Mouse (Mus musculus): ENCODE measurements around the gene Ulk3. TPM values are rescaled to one million over a fixed set of nuclear protein-coding genes. Genes with fewer than 3 reads are reported as not detected.

Ulk3 gene
- polyA plus RNA-seq, 1 experiment from 2014 or later, result 6.4 TPM

DNA sequence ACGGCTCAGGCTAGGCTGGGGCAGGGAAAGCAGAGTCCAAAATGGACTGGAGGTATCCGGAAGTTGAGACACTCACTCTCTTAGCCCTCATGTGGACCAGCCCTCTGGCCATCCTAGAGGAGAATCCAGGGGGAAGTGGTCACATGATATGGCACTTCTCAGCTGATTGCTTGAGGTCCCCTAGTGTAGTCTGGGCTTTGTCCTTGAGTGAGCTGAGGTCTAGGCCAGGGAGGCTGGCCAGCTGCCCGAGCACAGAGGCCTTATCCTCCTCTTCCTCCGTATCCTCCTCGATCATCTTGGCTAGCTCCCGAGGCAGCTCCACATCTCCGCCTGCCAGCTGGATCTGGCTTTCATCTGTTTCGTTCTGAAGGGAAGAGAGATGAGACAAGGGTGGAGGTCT, 12.8 kb downstream of the Ulk3 start:
- no peak overlapping the region for H3K4me2 ChIP-seq
- H3K27ac ChIP-seq, result no peak overlapping the region
- H3K9me3 ChIP-seq (replicated peaks), result no peaks in the 10 kb centered on the region
- H3K27me3 ChIP-seq (replicated peaks), result peaks cover 66% of the 10 kb centered on the region
- peaks cover 27% of the 10 kb centered on the region for H3K4me1 ChIP-seq
- WGBS (ENCODE audit: insufficient replicate concordance), result 49% methylated on average over 8 of the region's 8 CpGs
- no peak for ATAC-seq
- H3K4me3 ChIP-seq, result no peak overlapping the region
- no peak overlapping the region for H3K9ac ChIP-seq
- H3K36me3 ChIP-seq, result no peaks in the 10 kb centered on the region

- H3K4me2 ChIP-seq, result no peak overlapping the region
- H3K27me3 ChIP-seq (replicated peaks), result peaks cover 80% of the 10 kb centered on the region
- H3K9ac ChIP-seq, result no peak overlapping the region
- WGBS (ENCODE audit: insufficient replicate concordance), result 65% methylated on average over 4 of the region's 4 CpGs
- H3K27ac ChIP-seq, result no peak overlapping the region
- peaks cover 17% of the 10 kb centered on the region for H3K4me1 ChIP-seq
- H3K9me3 ChIP-seq (replicated peaks), result no peaks in the 10 kb centered on the region
- no peak for ATAC-seq
- H3K36me3 ChIP-seq, result no peaks in the 10 kb centered on the region
- no peak overlapping the region for H3K4me3 ChIP-seq
These were observed 15.6 kb downstream of the Ulk3 start for GRCm38 (mm10) chr9:57604875-57605274.

DNA sequence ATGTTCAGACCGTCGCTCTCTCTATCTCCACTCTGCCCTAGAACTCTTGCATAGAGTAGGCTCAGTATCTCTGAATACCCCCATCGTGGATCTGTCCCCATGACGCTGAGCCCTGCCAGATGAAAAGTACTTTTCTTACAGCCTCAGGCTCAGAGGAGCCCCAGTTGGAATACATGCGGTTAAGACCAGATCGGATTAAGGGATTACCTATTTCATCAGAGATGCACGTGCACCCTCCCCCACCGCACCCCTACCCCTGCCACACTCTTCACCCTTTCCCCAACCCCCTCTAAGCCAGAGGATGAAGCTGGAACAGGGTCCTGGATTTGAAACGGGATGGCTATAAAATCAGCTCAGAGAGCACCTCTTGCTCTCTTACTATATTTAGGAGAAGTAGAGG, 16.3 kb downstream of the Ulk3 start:
- ATAC-seq, result no peak
- Histone ChIP-seq H3K4me3 (no peak overlapping the region), H3K27me3 (replicated peaks) (peaks cover 87% of the 10 kb centered on the region), H3K36me3 (no peaks in the 10 kb centered on the region), H3K27ac (no peak overlapping the region), H3K4me2 (no peak overlapping the region), H3K9me3 (replicated peaks) (no peaks in the 10 kb centered on the region), H3K9ac (no peak overlapping the region), H3K4me1 (peaks cover 11% of the 10 kb centered on the region)
- WGBS (ENCODE audit: insufficient replicate concordance), result 21% methylated on average over 9 of the region's 9 CpGs

DNA sequence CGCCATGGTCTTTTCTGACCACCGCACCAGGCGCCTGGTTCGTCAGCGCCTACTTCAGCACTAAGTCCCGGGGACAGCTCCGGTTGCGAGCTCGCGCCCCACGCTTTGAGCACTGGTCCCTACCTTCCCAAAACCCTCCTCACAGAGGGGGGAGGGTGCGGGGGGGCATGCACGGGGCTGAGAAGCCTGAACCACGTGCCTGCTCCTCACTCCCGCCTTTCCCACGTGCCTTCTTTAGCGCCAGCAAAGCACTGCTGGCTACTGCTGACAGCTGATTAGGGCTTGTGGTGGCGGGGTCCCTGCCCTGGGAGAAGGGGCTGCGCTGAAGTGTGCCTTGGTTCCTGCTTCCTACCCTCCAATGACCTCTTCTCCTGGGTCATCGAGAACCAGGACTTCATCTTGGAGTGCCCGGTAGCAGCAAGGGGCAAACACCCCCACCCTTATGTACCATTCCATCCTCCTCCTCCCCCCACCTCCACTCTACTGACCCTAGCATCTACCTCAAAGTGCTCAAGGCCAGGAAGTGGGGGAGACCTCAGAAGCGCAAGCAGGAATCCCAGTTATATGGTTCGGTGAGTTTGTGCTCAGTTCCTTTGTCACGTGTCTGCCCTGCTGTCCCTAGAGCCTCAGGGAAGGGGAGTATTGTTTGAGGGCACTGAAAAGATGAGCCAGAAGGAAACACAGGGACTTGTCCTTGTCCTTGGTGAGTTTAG, 17.0 kb downstream of the Ulk3 start, which contains the start of gene Cplx3:
Gene Cplx3, minus strand, starts transcription at position 143 of the 713 bp plus-strand sequence.
- 6% methylated on average over 24 of the region's 24 CpGs for WGBS (ENCODE audit: insufficient replicate concordance)
- no peaks in the 10 kb centered on the region for H3K9me3 ChIP-seq (replicated peaks)
- no peak within 1 kb of the TSS for H3K4me2 ChIP-seq
- H3K4me3 ChIP-seq, result no peak within 1 kb of the TSS
- ATAC-seq, result no peak
- peaks cover 3% of the 10 kb centered on the region; the same call in 1 of the 2 replicates for H3K4me1 ChIP-seq
- no peak within 1 kb of the TSS for H3K27ac ChIP-seq
- H3K36me3 ChIP-seq, result no peaks in the 10 kb centered on the region
- H3K9ac ChIP-seq, result no peak within 1 kb of the TSS
- H3K27me3 ChIP-seq (replicated peaks), result peaks cover 91% of the 10 kb centered on the region

- no peak for ATAC-seq
- H3K27ac ChIP-seq, result no peak overlapping the region
- peaks cover 88% of the 10 kb centered on the region for H3K27me3 ChIP-seq (replicated peaks)
- H3K9ac ChIP-seq, result no peak overlapping the region
- H3K4me3 ChIP-seq, result no peak overlapping the region
- no peaks in the 10 kb centered on the region for H3K4me1 ChIP-seq
- no peak overlapping the region for H3K4me2 ChIP-seq
- no peaks in the 10 kb centered on the region for H3K36me3 ChIP-seq
- H3K9me3 ChIP-seq (replicated peaks), result no peaks in the 10 kb centered on the region
- WGBS (ENCODE audit: insufficient replicate concordance), result 41% methylated on average over 3 of the region's 3 CpGs
These were observed 20.6 kb downstream of the Ulk3 start for GRCm38 (mm10) chr9:57609803-57610202.

DNA sequence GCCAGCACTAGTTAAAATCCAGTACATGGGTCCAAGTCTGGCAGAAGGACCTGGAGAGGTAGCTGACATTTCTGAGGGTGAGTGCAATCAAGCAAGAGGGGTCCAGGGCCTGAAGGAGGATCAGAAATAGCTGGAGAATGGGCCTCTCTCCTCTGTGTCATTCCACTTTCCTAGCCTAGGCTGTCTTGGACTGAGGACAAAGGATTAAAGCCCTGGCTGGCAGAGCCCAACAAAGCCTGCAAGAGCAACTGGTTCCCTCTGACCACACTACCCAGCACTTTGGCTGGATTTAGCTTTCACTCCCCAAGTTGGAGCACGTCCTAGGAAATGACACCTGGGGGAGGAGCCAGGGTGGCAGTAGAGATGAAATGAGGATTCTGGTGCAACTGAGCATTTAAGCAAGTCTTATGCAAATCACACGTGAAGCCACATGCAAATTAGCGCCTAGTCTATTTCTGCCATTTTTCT, 21.1 kb downstream of the Ulk3 start:
- H3K9me3 ChIP-seq (replicated peaks), result no peaks in the 10 kb centered on the region
- ATAC-seq, result no peak
- peaks cover 4% of the 10 kb centered on the region for H3K4me1 ChIP-seq
- no peak overlapping the region for H3K9ac ChIP-seq
- H3K4me2 ChIP-seq, result no peak overlapping the region
- H3K27ac ChIP-seq, result no peak overlapping the region
- 37% methylated on average over 3 of the region's 3 CpGs for WGBS (ENCODE audit: insufficient replicate concordance)
- no peak overlapping the region for H3K4me3 ChIP-seq
- peaks cover 82% of the 10 kb centered on the region for H3K27me3 ChIP-seq (replicated peaks)
- H3K36me3 ChIP-seq, result no peaks in the 10 kb centered on the region

DNA sequence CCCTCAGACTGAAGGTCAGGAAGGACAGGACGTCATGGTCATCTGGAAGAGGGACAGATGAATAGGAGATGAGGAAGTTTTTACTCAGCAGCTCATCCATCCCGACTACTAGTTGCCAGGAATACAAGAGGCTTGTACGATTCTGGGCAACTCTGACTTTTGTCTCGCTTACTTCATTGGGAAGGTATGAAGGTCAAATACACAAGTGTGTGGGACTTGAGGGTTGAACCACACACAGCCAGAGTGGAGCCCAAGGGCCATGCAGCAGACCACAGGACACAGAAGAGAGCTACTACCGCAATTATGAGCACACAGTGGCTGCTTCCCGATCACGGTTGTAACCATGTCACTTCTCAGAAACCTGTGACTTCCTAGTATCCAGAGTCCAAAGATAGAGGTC, 23.3 kb downstream of the Ulk3 start:
- Histone ChIP-seq H3K4me2 (no peak overlapping the region), H3K27me3 (replicated peaks) (peaks cover 67% of the 10 kb centered on the region), H3K4me1 (peaks cover 7% of the 10 kb centered on the region), H3K9me3 (replicated peaks) (no peaks in the 10 kb centered on the region), H3K9ac (no peak overlapping the region), H3K27ac (no peak overlapping the region), H3K36me3 (no peaks in the 10 kb centered on the region), H3K4me3 (no peak overlapping the region)
- 57% methylated on average over 7 of the region's 7 CpGs for WGBS (ENCODE audit: insufficient replicate concordance)
- no peak for ATAC-seq

- H3K27me3 ChIP-seq (replicated peaks), result peaks cover 55% of the 10 kb centered on the region
- no peak overlapping the region for H3K27ac ChIP-seq
- H3K4me3 ChIP-seq, result no peak overlapping the region
- H3K36me3 ChIP-seq, result no peaks in the 10 kb centered on the region
- H3K9ac ChIP-seq, result no peak overlapping the region
- H3K4me2 ChIP-seq, result no peak overlapping the region
- no peaks in the 10 kb centered on the region for H3K9me3 ChIP-seq (replicated peaks)
- H3K4me1 ChIP-seq, result peaks cover 7% of the 10 kb centered on the region
- ATAC-seq, result no peak
- 53% methylated on average over 7 of the region's 7 CpGs for WGBS (ENCODE audit: insufficient replicate concordance)
These were observed 24.7 kb downstream of the Ulk3 start for GRCm38 (mm10) chr9:57613975-57614374.

GRCm38 (mm10) chr9:57614786-57615185, 25.5 kb downstream of the Ulk3 start:
- Histone ChIP-seq H3K4me3 (no peak overlapping the region), H3K9me3 (replicated peaks) (no peaks in the 10 kb centered on the region), H3K9ac (no peak overlapping the region), H3K4me1 (peaks cover 7% of the 10 kb centered on the region), H3K36me3 (no peaks in the 10 kb centered on the region), H3K27me3 (replicated peaks) (peaks cover 49% of the 10 kb centered on the region), H3K27ac (no peak overlapping the region), H3K4me2 (no peak overlapping the region)
- ATAC-seq, result no peak
- WGBS (ENCODE audit: insufficient replicate concordance), result 66% methylated on average over 4 of the region's 4 CpGs

DNA sequence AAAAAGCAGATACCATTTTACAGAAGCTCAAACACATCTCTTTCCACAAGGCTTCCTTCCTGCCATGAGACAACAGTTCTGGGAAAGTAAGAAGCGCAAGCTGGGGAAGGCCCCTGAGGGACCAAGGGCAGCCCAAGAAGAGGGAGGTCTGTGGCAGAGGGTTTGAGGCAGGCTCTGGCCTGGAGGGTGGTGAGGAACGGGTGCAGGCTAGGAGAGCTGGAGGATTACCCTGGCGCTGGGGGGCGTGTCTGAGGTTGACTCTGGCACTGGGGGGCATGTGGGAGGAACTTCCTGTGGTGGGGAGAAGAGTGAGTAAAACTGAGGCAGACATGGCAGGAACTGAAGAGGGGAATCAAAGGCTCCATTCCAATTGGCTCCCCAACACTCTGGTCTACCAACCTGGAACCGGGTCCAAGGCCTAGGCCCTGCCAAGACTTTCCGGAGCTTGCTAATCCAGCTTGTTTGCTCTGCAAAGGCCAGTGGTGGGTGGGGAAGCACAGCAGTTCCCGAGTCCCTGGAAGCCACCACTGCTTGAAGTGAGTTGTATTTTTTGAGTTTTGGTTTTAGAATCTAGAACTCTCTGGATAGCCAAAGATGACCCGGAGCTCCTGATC, 28.4 kb downstream of the Ulk3 start:
- peaks cover 23% of the 10 kb centered on the region for H3K27me3 ChIP-seq (replicated peaks)
- no peak overlapping the region for H3K4me3 ChIP-seq
- ATAC-seq, result no peak
- no peak overlapping the region for H3K27ac ChIP-seq
- no peak overlapping the region for H3K9ac ChIP-seq
- no peaks in the 10 kb centered on the region for H3K9me3 ChIP-seq (replicated peaks)
- H3K4me2 ChIP-seq, result no peak overlapping the region
- H3K36me3 ChIP-seq, result no peaks in the 10 kb centered on the region
- peaks cover 7% of the 10 kb centered on the region for H3K4me1 ChIP-seq
- whole genome bisulfite sequencing (ENCODE audit: insufficient replicate concordance), result 54% methylated on average over 8 of the region's 8 CpGs

GRCm38 (mm10) chr9:57618854-57619253, 29.6 kb downstream of the Ulk3 start:
- H3K4me3 ChIP-seq, result no peak overlapping the region
- H3K4me2 ChIP-seq, result no peak overlapping the region
- no peak overlapping the region for H3K9ac ChIP-seq
- H3K27me3 ChIP-seq (replicated peaks), result peaks cover 13% of the 10 kb centered on the region; the same call in 1 of the 2 replicates
- no peak for ATAC-seq
- H3K4me1 ChIP-seq, result peaks cover 14% of the 10 kb centered on the region
- H3K27ac ChIP-seq, result no peak overlapping the region
- H3K9me3 ChIP-seq (replicated peaks), result no peaks in the 10 kb centered on the region
- WGBS (ENCODE audit: insufficient replicate concordance), result 54% methylated on average over 8 of the region's 8 CpGs
- H3K36me3 ChIP-seq, result no peaks in the 10 kb centered on the region

- Histone ChIP-seq H3K36me3 (peaks cover 15% of the 10 kb centered on the region), H3K4me3 (no peak within 1 kb of the TSS), H3K4me2 (no peak within 1 kb of the TSS), H3K4me1 (peaks cover 17% of the 10 kb centered on the region), H3K27me3 (replicated peaks) (0 out of 2 replicates have a peak, but pooled peaks cover 6% of the 10 kb centered on the region), H3K9me3 (replicated peaks) (no peaks in the 10 kb centered on the region), H3K9ac (no peak within 1 kb of the TSS), H3K27ac (no peak within 1 kb of the TSS)
- 91% methylated on average over 5 of the region's 5 CpGs for WGBS (ENCODE audit: insufficient replicate concordance)
- no peak for ATAC-seq
These were observed 31.4 kb downstream of the Ulk3 start, which contains the start of gene Lman1l for GRCm38 (mm10) chr9:57620674-57621073. Gene Lman1l (minus strand): TSS chr9:57620774.

Data from liver, embryonic 12.5 days (tissue).